Mouse (Mus musculus) adrenal gland, postnatal 10 days (tissue): Measurements from ENCODE around the gene Iqch. TPM values are rescaled to one million over a fixed set of nuclear protein-coding genes. Genes with fewer than 3 reads are reported as not detected.

Experiments used
- DNase-seq: peaks from one replicate; pipeline ENCODE4 v3.0.0; 2021; ENCODE audit warnings: mixed read lengths
- total RNA-seq, 2 experiments: library from RNA; stranded (reverse); gene quantifications; 2 replicates each; pipeline ENCODE4 v1.2.3; 2021

The Iqch gene
- total RNA-seq, 2 experiments from 2014 or later: 0.18 TPM

DNA sequence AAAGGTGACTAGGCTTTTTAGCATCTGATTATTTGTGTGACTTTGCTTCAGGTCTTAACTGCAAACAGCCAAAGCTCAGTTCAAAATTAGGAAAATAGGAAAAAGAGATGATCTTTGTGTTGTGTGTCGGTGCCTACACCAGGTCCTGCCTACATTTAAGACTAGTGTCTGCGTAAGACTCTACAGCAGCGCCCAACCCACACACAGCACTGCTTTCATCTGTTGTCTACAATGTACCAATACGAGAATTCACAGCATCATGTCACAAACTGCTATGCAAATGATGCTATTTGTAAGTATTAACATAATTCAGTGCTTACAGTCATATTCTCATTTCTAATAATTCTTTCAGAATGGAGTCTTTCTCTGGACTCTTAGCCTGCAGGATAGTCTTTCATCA lies 108.5 kb downstream of the Iqch start:
- DNase-seq: no peak

DNA sequence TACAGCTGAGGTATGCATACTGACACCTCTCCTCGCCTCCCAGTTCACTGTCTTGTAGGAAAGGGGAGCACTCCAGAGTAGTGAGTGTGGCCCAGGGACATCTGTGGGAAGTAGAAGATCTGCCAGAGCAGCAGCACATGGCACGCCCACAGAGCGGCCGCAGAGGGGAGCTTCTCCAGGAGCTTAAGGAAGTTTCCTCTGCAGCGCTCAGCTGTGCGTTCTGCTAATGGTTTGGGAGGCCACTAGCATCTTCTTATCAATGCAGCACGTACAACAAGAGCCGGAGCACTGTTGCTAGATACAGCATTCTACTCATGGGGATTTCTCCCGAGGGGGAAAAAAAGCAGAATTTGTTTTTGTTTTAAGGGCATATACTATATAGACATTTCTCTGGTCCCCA lies 110.0 kb downstream of the Iqch start:
- DNase-seq: no peak

DNA sequence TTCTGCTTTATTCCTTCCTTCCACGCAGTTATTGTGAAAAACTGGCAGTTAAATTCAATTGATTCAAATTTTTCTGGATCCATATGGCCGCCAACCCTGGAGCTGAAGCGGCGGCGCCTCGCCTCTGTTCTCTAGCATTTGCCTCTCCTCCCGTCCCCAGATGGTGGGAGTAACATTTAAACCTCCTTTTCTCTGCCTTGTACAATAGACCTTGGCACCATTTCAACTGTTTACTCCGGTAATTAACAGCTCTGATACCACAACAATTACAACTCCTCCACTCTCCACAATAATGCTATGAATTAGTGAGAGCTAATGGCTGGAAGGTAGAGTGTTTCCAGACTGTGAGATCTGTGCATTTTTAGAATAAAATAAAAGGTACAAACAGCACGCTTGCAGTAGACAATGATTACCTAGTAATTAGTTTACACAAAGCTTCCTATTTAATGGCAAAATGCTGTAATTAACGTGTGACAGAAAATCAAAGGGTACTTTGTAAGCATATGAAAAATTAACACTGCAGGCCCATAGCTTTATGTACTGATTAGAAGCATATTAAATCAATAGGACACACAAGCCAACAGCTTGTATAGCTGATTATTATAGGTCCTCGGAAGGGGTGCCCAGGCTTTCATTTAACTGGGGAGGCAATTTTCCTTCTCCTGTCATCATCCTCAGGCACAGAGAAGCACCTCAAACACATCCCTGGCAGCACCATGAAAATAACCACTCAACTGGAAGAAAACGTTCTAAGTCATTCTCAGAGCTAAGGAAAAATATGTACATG lies 111.6 kb downstream of the Iqch start:
- no peak for DNase-seq

DNA sequence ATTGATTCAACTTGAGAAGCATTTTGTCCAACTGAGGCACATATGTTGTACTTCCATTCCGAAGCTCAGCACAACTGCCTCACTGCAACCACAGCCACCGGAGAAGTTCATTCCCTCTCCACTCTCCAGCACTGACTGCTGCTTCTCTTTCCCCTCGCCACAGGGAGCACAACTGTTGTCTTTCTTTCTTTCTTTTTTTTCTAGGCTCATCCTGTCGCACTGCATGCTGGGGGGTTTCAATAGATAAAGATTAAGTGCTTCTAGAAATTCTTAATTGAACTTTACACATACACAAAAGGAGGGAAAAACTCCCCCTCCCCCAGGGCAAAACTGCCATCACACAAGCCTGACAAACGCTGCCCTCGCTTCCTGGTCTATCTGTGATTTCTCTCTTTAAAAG lies 113.1 kb downstream of the Iqch start:
- DNase-seq: no peak

DNA sequence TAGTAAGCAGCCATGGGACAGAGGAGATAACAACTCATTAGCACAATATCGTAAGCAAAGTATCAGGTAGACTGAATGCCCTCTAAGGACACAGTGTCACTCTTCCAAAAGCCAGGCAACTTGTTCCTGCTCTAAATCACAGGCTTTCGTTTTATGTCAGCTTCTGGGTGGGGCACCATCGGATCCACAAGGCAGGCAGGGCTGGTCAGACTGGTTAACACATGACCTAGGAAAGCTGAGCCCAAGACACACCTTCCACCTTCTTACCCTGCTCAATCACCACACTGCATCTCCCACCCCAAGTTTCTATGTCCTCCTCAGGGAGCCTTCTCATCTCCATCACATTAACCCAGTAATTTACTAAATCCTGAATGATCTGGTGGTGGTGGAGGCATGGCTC lies 136.7 kb downstream of the Iqch start:
- DNase-seq: no peak

DNA sequence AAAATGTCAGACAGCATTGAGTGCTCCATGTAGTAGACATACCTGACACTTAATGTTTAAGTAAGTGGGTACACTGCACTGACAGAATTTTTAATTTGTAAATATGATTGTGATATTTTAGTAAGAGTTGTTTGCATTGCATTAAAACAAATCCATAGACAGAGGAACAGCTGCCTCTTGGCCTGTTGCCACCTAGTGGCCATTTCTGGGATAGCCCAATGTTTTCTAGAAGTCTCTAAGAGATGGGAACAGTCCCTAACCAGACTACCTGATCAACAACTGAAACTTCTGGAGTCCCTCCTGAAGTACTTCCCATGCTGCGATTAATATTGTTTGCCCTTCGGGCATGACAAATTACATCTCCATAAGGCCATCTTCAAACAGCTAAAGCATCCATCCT lies 140.0 kb downstream of the Iqch start:
- DNase-seq: peak; percentile 90

DNA sequence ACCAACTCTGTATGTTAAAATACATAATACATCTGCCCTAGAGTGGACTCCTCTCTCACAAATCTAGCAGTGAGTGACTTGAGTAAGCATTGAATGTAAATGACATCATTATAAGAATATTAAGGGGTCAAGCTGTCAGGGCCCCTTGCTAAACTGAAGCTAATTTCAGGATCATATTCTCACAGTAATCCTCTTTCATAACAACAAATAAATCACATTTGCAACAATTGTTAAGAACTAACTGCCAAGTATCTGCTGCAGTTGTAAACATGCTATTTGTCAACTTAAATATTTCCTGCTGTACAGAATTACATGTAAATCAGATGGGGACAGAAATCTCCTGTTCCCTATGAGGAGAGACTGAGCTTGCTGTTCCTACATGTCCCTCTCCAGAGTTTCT lies 145.9 kb downstream of the Iqch start:
- no peak for DNase-seq

DNA sequence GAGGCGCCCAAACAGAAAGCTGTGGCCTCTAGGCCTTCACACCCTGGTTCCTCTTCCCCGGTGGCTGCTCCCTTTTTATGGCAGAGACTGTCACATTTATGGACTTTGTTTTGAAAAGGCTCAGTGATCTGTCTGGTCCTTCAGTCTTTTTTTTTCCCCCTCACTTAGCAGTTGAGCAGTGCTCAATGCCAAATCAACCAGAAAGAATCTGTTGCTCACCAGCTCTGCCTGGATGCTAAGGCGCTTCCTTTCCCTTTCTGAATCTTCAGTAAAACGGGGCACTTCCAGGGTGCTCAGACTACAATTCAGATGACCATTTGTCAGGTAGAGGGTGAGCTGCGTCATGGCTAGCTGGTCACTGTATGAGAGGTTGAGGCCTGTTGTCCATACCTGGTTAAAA lies 148.0 kb downstream of the Iqch start:
- DNase-seq: no peak

DNA sequence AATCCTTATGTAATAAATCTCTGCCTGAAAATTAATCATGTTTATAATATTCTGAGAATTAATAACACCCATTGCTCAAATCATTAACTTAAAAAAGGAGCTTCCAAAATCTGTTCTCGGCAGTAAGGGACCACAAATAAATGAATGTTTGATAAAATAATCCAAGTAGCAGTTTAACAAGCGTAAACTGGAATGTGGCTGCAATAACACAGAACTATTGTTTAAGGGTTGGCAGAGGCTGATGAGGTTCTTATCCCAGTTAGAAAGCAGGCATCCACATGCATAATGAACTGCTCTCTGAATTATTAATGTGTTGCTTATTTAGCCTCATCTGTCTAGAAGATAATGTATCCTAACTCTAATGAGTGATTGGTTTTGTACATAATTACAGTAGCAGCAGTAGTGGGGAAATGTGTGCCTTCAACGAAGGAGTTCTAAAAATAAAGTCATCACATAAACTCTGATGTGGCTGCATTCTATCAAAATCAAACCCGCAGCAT lies 151.7 kb downstream of the Iqch start:
- no peak for DNase-seq

DNA sequence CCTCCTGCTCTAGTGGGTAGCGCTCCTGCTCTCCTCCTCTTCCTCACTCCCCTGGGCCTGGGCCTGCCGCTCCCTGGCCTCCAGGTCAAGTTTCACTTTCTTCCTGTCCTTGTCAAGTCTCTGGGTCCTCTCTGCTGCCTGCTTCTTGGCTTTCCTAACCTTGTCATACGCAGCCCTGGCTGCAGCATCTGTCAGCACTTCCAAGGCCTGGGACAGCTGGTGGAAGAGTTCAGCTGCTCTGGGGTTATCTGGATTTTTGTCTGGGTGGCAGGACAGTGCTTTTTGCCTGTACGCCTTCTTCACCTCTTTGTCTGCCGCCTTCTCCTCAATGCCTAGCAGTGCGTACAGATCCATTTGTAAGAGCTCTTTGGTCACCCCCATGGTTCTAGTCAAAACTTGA lies 158.6 kb downstream of the Iqch start:
- DNase-seq: no peak

DNA sequence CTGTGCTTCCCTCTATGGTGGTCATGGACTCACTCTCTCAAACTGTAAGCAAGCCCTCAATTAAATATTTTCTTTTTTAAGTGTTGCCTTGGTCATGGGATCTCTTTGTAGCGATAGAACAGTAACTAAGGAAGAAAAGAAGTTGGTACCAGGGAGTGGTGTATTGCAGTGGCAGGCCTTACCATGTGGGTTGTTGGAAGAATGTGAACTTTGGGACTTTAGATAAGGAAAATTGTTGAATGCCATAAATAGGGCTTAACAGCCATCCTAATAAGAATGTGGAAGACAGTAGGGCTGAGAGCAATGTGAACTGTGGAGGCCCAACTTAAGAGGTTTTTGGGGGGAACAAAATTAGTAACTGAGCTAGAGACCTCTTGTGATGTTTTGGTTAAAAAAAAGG lies 171.6 kb downstream of the Iqch start:
- no peak for DNase-seq

DNA sequence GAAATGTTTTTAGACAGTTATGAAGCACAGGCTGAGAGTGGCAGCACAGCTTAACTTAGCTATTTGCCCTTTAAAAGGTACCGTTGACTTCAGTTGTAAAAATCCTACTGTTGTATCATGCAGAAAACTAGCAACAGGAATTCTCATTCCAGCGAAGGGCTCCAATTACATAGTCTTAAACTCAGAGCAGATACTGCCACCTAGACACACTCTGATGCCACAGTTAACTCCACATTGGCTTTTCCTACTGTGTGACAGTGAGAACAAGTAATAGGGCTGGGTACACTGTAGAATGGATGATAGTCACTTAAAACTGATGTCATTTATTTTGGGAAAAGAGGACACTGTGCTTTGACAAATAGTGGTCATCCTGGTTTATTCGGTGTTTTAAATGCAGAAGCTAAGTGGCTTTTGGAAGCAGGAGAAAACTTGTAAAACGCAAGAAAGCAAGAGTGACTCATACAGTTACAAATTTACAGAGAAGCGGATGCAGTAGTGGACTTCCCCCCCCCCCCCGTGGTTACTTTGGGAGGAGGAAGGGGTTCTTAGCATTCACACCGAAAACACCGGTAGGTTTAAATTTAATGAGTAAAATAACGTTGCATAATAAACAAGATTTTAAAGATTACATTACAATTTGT lies 181.1 kb downstream of the Iqch start:
- no peak for DNase-seq

DNA sequence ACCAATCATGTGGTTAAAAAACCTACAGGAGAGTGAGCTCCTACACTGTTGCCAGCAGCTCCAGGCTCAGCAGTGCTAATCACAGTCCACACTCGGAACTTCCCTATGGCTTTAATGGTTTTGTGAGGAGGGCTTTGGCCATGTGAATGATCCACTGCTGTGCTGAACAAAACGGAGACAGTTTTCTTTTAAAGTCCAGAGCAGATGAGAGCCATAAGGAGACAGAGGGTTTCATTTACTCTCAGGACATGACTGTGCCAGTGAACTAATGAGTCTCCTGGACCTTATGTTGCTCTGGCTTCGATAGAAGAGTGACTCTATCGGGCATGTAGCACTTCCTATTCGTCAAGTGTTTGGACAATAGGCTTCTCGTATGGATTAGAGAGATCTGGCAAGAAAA lies 181.9 kb downstream of the Iqch start:
- DNase-seq: no peak

DNA sequence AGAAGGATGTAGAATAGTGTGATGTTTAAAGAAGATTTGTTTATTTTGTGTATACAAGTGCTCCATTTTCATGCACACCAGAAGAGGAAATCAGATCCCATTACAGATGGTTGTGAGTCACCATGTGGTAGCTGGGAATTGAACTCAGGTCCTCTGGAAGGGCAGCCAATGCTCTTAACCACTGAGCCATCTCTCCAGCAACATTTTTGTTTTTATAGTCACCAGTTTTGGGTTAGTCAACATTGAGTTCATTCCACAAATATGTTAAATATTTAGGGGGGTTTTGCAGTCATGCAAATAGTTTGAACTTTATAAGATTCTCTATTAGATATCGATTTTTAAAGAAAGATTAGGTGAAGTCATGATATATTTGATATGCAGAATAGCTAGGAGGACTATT lies 202.1 kb downstream of the Iqch start:
- DNase-seq: no peak

DNA sequence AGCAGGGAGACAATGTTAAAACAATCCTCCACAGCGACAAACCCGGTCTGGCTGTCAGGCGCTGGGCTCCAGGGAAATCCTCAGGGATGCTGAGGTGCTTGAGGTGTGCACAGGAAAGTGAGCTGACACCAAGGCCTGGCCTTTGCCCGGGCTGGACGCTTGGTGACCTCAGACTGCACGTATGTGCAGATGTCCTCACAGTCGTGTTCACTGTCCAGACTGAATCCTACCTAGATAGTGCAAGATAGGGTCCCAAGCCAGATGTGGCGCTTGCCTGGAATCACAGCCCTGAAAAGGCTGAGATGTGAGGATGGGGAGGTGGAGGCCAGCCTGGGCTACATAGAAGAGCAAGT lies 202.9 kb downstream of the Iqch start:
- DNase-seq: no peak

DNA sequence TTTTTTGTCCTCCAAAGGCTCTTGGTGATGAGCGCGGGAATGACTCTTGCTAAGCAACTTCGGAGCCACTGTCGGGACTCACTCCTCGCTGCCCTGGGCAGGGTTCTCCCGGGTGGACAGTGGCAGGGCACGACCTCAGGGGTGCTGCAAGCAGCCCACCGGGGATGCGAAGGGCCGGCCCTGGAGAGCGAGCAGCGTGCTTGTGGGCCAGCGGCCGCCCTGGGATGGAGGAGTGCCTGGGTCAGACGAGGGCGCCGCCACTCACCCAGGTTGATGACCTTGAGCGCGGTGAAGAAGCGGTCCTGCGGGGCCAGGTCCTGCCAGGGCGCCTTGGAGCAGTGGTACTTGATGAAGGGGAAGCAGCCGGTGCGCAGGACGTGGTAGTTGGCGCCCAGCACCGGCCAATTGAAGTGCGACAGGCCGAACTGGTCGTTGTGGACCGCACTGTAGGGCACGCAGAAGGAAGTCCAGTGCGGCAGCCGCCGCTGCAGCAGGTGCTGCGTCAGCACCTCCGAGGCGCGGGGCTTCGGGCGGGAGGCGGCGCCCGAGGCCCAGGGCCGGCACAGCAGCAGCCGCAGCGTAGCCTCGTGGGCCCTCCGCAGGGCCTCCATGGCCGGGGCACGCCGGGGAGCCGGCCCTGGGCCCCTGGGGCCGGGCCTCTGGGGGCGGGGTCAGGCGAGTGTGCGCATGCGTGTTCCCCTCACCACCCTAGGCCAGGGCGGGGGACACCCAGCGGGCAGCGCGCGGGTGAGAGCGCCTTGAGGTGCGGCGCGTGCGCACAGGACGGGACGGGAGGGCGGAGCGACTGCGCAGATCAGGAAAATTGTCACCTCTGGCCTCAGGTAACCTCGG lies 203.5 kb downstream of the Iqch start, which contains the start of gene 2300009A05Rik:
Gene 2300009A05Rik, minus strand, starts transcription at position 636 of the 852 bp plus-strand sequence.
- peak; percentile 99 for DNase-seq

DNA sequence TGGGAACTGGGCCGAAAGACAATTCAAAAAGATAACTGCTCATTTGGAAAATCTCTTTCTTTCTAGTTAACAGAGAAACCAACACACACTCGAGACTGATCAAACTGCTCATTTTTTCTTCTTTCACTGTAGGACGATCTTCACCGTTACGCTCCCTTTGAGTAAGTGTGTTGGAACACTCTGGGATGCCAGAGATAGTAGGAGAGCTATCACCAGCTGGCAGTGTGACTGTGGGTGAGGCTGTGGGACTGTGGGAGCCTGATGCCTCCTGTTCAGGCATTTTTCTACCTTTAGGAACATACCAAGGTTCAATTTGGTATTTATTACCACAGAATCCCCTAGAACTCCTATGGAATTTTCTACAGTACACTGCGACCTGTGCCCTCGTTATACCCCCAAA lies 206.7 kb downstream of the Iqch start:
- no peak for DNase-seq

DNA sequence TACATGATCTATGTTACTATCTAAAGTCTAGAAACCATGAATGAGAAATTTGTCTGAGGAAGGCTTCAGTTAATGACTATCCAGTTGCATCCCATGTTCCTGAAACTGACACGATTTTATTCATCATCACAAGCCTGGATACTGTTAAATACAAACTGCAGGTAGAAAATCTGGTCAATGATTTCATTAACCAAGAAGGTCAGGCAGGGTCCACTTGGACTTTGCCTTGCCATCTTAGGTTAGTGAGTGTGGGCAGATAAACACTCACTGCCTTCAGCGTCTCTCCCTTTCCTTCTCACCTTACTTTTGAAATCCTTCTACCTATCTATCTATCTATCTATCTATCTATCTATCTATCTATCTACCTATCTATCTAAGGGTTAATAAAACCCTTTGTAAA lies 211.0 kb downstream of the Iqch start:
- no peak for DNase-seq

DNA sequence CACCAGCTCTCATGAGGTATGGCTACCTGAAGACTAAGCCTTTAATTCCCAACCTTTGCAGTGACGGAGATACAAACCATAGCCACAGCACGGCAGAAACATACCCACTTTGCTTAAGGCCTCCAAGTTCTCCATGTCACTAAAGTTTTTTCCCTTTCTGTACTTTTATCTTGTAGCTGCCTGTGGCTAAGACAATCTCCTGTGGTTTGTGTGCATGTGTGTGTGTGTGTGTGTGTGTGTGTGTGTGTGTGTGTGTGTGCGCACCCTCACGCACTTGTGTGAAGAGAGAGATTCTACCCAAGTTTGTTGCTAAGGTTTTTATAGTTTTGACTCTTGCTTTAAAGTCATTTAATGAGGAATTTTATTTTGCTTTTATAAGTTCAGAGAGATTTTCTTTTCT lies 219.5 kb downstream of the Iqch start:
- DNase-seq: no peak

DNA sequence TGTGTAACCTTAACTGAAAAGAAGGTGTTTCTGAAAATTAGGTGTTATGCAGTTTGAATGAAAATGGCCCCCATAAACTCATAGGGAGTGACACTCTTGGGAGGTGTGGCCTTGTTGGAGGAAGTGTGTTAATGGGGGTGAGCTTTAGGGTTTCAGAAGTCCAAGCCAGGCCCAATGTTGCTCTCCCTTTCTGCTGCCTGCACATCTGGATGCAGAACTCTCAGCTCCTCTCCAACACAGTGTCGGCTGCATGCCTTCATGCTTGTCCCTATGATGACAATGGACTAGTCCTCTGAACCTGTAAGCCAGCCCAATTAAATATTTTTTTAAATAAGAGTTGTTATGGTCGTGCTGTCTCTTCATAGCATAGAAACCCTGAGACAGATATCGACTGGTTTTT lies 222.0 kb downstream of the Iqch start:
- no peak for DNase-seq

DNA sequence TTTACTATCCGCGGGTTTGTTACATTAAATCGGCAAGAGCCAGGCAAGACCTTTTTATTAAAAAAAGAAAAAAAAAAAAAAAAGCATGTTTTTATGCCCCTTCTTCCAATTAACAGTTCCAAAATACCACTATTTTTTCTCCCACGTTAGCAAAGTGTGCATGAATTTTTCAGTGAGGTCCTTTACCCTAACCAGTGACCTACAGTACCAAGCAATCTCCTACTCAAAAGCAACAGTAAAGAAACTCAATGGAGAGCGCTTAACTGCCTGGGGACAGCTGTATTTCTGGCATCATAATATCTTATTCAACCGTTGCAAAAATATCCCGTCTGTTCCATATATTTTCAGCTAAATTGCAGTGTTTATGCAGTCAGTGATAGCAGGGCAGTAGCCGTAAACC lies 224.1 kb downstream of the Iqch start:
- DNase-seq: no peak

DNA sequence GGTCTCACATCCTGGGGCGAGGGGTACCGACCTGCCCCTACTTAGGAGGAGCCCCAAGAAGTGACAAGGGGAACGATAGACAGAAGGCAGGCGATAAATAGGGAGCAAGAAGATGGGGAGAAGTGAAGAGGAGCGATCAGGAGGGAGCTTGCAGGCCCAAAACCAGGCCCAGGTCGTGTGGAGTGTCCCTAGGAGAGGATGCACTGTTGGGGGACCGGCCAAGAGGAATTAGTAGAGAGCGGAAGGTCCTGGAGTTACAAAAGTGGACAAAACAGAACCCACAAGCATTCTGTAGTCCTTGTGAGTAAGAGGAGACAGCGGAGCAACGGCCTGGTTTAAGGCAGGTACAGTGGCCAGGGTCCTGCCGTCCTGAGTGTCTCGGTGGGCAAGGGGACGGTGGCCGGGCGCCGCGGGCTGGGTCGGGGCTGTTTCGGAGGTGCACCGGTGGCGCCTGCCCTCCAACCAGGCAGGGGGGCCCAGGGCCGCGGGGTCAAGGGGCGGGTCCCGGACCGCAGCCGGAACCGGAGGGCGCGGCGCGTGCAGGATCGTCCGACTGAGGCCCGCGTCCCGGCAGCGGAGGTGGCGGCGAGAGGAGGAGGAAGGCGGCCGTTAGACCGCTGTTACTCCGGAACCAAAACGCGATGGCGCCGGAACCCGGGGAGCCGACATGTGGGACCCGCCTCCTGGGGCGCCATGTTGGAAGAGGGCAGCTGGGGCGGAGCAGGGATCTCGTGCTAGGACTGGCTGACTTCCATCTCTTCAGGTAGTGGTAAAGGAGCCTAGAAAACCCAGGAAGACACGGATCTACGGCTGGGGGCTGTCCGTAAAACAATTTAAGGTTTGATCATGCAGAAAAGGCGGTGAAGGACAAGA lies 224.8 kb downstream of the Iqch start, which contains the start of gene Map2k5:
Gene Map2k5, minus strand, starts transcription at position 633 of the 873 bp plus-strand sequence.
- DNase-seq: peak; percentile 95
